8 mouse cellular contexts compared by ENCODE assay signal in the genomic region with DNA sequence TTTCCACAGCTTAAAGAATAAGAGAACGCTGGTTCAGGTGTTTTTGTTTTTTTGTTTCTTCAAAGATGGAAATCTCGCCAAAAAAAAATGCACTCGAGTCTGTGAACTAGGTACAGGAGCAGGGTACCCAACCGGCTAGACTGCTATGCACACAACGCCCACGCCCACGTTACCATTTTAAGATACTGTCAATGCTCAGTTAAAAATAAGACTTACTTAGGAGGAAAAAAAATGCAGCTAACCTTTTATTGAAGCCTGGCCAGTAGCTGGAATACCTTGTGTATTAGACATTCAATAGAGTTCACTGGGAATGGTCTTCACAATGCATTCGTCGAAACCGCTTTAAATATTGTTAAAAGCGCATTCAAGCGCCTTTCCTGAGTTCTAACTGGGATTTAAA. TPM values are rescaled to one million over a fixed set of nuclear protein-coding genes. Genes with fewer than 3 reads are reported as not detected.
DNase-seq lines count a peak whose midpoint lies in the region; ATAC-seq and TF ChIP-seq lines count a peak whose summit lies in the region.
"Had no signal": no experiment of that assay in that cellular context is flagged by ENCODE, and none has a peak within 500 bp of the region (broad histone marks: within the 10 kb centered on the region; RNA-seq: fewer than 3 reads in every experiment).

No protein-coding gene starts in this region.

- 9% methylated on average over 12 of the region's 12 CpGs for WGBS in lung, postnatal 0 days
- 26% methylated on average over 12 of the region's 12 CpGs for WGBS in lung, adult 2 months
- WGBS in forebrain, embryonic 14.5 days = 1% methylated on average over 12 of the region's 12 CpGs
- WGBS in limb, embryonic 10.5 days = 5% methylated on average over 12 of the region's 12 CpGs
- WGBS in stomach, embryonic 15.5 days = 17% methylated on average over 12 of the region's 12 CpGs

- peak overlapping the region; percentile 87; the same call in 1 of the 2 replicates for H3K4me2 ChIP-seq in lung, postnatal 0 days (replicated peaks; ENCODE audit: low read depth, low read length)
- H3K4me2 ChIP-seq in forebrain, embryonic 14.5 days (ENCODE audit: low read length) = peak overlapping the region; percentile 87
- peak overlapping the region; percentile 93 for H3K4me2 ChIP-seq in stomach, embryonic 15.5 days

- H3K9me3 ChIP-seq in lung, postnatal 0 days (ENCODE audit: low read length) = no peaks in the 10 kb centered on the region
- no peaks in the 10 kb centered on the region for H3K9me3 ChIP-seq in forebrain, embryonic 14.5 days (replicated peaks; ENCODE audit: control insufficient read depth, low read length)
- no peaks in the 10 kb centered on the region for H3K9me3 ChIP-seq in limb, embryonic 10.5 days (replicated peaks)
- no peaks in the 10 kb centered on the region for H3K9me3 ChIP-seq in stomach, embryonic 15.5 days

- no peak for TF ChIP-seq EP300 in lung, postnatal 0 days (IDR thresholded peaks at IDR 0.05)

- no peak for TF ChIP-seq CTCF in lung, postnatal 0 days (IDR thresholded peaks at IDR 0.05)
- no peak for TF ChIP-seq CTCF in lung, adult 2 months (IDR thresholded peaks at IDR 0.05; ENCODE audit: insufficient read depth, low read length)

- no peaks in the 10 kb centered on the region for H3K36me3 ChIP-seq in lung, postnatal 0 days (ENCODE audit: insufficient read depth, low read length)
- peaks cover 52% of the 10 kb centered on the region for H3K36me3 ChIP-seq in forebrain, embryonic 14.5 days (ENCODE audit: control insufficient read depth, insufficient read depth, low read length)
- H3K36me3 ChIP-seq in limb, embryonic 10.5 days = peaks cover 67% of the 10 kb centered on the region
- H3K36me3 ChIP-seq in stomach, embryonic 15.5 days = no peaks in the 10 kb centered on the region

- no peak for ATAC-seq in lung, postnatal 0 days
- no peak for ATAC-seq in forebrain, embryonic 14.5 days
- ATAC-seq in stomach, embryonic 15.5 days (ENCODE audit: insufficient read depth, low FRiP score, low read depth) = no peak

- H3K27ac ChIP-seq in lung, postnatal 0 days (ENCODE audit: low read length) = no peak overlapping the region
- peak overlapping the region; percentile 98 for H3K27ac ChIP-seq in forebrain, embryonic 14.5 days (ENCODE audit: low read depth, low read length)
- peak overlapping the region; percentile 99 for H3K27ac ChIP-seq in limb, embryonic 10.5 days
- no peak overlapping the region for H3K27ac ChIP-seq in stomach, embryonic 15.5 days

- no peak overlapping the region for H3K9ac ChIP-seq in lung, postnatal 0 days (replicated peaks; ENCODE audit: low read depth)
- peak overlapping the region; percentile 100 for H3K9ac ChIP-seq in forebrain, embryonic 14.5 days (ENCODE audit: low read length)
- H3K9ac ChIP-seq in stomach, embryonic 15.5 days = no peak overlapping the region

- no peaks in the 10 kb centered on the region for H3K27me3 ChIP-seq in lung, postnatal 0 days (replicated peaks; ENCODE audit: insufficient read depth, low read length)
- no peaks in the 10 kb centered on the region for H3K27me3 ChIP-seq in forebrain, embryonic 14.5 days (replicated peaks; ENCODE audit: control insufficient read depth, insufficient read depth, low read length)
- no peaks in the 10 kb centered on the region for H3K27me3 ChIP-seq in limb, embryonic 10.5 days (ENCODE audit: low read depth, poor library complexity, severe bottlenecking)
- H3K27me3 ChIP-seq in stomach, embryonic 15.5 days (replicated peaks) = no peaks in the 10 kb centered on the region

- no peaks in the 10 kb centered on the region for H3K4me1 ChIP-seq in lung, postnatal 0 days (ENCODE audit: insufficient read depth, low read depth, low read length)
- H3K4me1 ChIP-seq in lung, adult 2 months (ENCODE audit: control insufficient read depth, insufficient read depth, low read length) = peaks cover 3% of the 10 kb centered on the region; the same call in 1 of the 2 replicates
- H3K4me1 ChIP-seq in forebrain, embryonic 14.5 days (ENCODE audit: control insufficient read depth, insufficient read depth, low read length) = peaks cover 11% of the 10 kb centered on the region; the same call in 1 of the 2 replicates
- peaks cover 22% of the 10 kb centered on the region for H3K4me1 ChIP-seq in limb, embryonic 10.5 days
- no peaks in the 10 kb centered on the region for H3K4me1 ChIP-seq in stomach, embryonic 15.5 days

- peak overlapping the region; percentile 68; the same call in 1 of the 2 replicates for H3K4me3 ChIP-seq in lung, postnatal 0 days (ENCODE audit: low read depth, low read length)
- H3K4me3 ChIP-seq in lung, adult 2 months (replicated peaks; ENCODE audit: extremely low read depth, low read depth, low read length) = no peak overlapping the region
- peak overlapping the region; percentile 100 for H3K4me3 ChIP-seq in forebrain, embryonic 14.5 days (ENCODE audit: low read depth, low read length)
- peak overlapping the region; percentile 100 for H3K4me3 ChIP-seq in limb, embryonic 10.5 days
- peak overlapping the region; percentile 66 for H3K4me3 ChIP-seq in stomach, embryonic 15.5 days (replicated peaks)

- no peak for DNase-seq in lung, postnatal 0 days (ENCODE audit: low spot score)
- no peak for DNase-seq in lung, adult 2 months
- peak; percentile 64 for DNase-seq in forebrain, embryonic 14.5 days (ENCODE audit: low spot score)
- DNase-seq in limb, embryonic 10.5 days (ENCODE audit: low spot score) = no peak
- DNase-seq in kidney, adult 11 months = no peak
- no peak for DNase-seq in layer of hippocampus, postnatal 10 days (ENCODE audit: low spot score in 2 of 2)

- no peak for TF ChIP-seq POLR2A in lung, adult 2 months (IDR thresholded peaks at IDR 0.05; ENCODE audit: borderline replicate concordance, extremely low read depth, low read depth, low read length)

RNA-seq across cellular contexts. Expression of gene Sox11, which starts 4.3 kb away (rescaled TPM):
- 9.2 and 11.3 TPM in 2 replicates for polyA plus RNA-seq in lung, postnatal 0 days (2015; fragmentation: Nextera tagmentation; extraction: Ambion mirVana)
- 5.4 and 5.9 TPM in 2 replicates for polyA plus RNA-seq in lung, adult 2 months (2012; rRNA removed)
- polyA plus RNA-seq in forebrain, embryonic 14.5 days (2014; fragmentation: Nextera tagmentation; extraction: Ambion mirVana) = 948 and 1,039 TPM in 2 replicates
- polyA plus RNA-seq in limb, embryonic 10.5 days (2016; fragmentation: Nextera tagmentation; extraction: Ambion mirVana) = 201 and 255 TPM in 2 replicates
- polyA plus RNA-seq in stomach, embryonic 15.5 days (2015; fragmentation: Nextera tagmentation; extraction: Ambion mirVana) = 30.8 and 35.7 TPM in 2 replicates
- total RNA-seq in layer of hippocampus, postnatal 10 days (2021) = 10 to 100 TPM; 68.2 to 72.6 TPM
- total RNA-seq: neutrophil, adult 5-6 weeks had no signal

Comparison
In these comparisons a context has a peak if more than half of its experiments do, and no peak if none do; other contexts are left out.
1. H3K27ac ChIP-seq: peak in forebrain, embryonic 14.5 days (single experiment) and limb, embryonic 10.5 days (single experiment); none in lung, postnatal 0 days (single experiment) and stomach, embryonic 15.5 days (single experiment).
2. Peak in every context shown above with its lines, with median percentiles within 50 percentile points of each other: H3K4me2 ChIP-seq.